Mouse (Mus musculus): ENCODE results near the gene Olfr447.

The Olfr447 gene

GRCm38 (mm10) chr6:42908578-42908977 lies at the start of gene Olfr447:
Gene Olfr447 (plus strand): TSS chr6:42908878.
- DNase-seq (ENCODE audit: low spot score in 2 of 2): no peak

GRCm38 (mm10) chr6:42860222-42860819 lies 48.4 kb upstream of the Olfr447 start:
- peak; percentile 9 to 67 for DNase-seq (ENCODE audit: low spot score in 2 of 2)

- no peak for DNase-seq (ENCODE audit: low spot score in 2 of 2)
These were observed 39.0 kb upstream of the Olfr447 start for GRCm38 (mm10) chr6:42869695-42870094.

GRCm38 (mm10) chr6:42876323-42876722 lies 32.4 kb upstream of the Olfr447 start:
- DNase-seq (ENCODE audit: low spot score in 2 of 2): no peak

- DNase-seq (ENCODE audit: low spot score in 2 of 2): no peak
These were observed 18.5 kb upstream of the Olfr447 start, which contains the start of gene Olfr448 for GRCm38 (mm10) chr6:42890141-42890540. Gene Olfr448 (plus strand): TSS chr6:42890441.

- DNase-seq (ENCODE audit: low spot score in 2 of 2): no peak
These were observed 8.3 kb upstream of the Olfr447 start for GRCm38 (mm10) chr6:42900345-42900744.

- DNase-seq (ENCODE audit: low spot score in 2 of 2): no peak
These were observed 12.4 kb downstream of the Olfr447 start, which contains the start of gene Olfr446 for GRCm38 (mm10) chr6:42921077-42921476. Gene Olfr446 (plus strand): TSS chr6:42921377.

GRCm38 (mm10) chr6:42948767-42949166 lies 40.1 kb downstream of the Olfr447 start, which contains the start of gene Olfr444:
Gene Olfr444 (plus strand): TSS chr6:42949067.
- no peak for DNase-seq (ENCODE audit: low spot score in 2 of 2)
